Comparison of ENCODE assay signal across 14 mouse cellular contexts in the genomic region with DNA sequence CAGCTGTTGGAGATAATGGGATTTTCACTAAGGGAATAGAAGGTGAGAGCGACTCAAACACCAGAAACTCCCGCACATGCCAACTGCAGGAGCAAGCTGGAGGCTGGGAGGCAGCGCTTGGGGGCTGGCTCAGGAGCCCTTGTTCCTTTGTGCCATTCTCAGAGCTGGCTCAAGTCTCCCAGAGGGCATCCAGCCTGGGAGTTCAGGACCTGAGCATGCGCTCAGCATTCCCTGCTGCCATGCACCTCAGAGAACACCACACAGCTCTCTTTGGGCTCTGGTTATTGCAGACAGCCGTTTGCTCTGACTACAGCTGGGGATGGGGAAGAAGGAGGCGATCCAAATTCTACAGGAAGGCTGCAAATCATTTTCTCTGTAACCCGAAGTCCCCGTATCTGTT.
A peak's percentile ranks its signal among the peaks of the same experiment; 100 is the strongest.
DNase-seq lines count a peak whose midpoint lies in the region; ATAC-seq lines count a peak whose summit lies in the region.
"Had no signal": no experiment of that assay in that cellular context is flagged by ENCODE, and none has a peak within 500 bp of the region (broad histone marks: within the 10 kb centered on the region; RNA-seq: fewer than 3 reads in every experiment).

No protein-coding gene starts in this region.

- no peak overlapping the region for H3K9ac ChIP-seq in hindbrain, embryonic 11.5 days (ENCODE audit: low read depth, low read length)
- H3K9ac ChIP-seq in hindbrain, embryonic 16.5 days (ENCODE audit: low read depth, low read length): no peak overlapping the region
- no peak overlapping the region for H3K9ac ChIP-seq in forebrain, embryonic 16.5 days (replicated peaks; ENCODE audit: low read depth, low read length)

- H3K27ac ChIP-seq in hindbrain, embryonic 11.5 days (ENCODE audit: low read depth, low read length): no peak overlapping the region
- no peak overlapping the region for H3K27ac ChIP-seq in hindbrain, embryonic 16.5 days (ENCODE audit: low read depth, low read length)
- no peak overlapping the region for H3K27ac ChIP-seq in forebrain, embryonic 16.5 days (ENCODE audit: low read length)

- H3K9me3 ChIP-seq in hindbrain, embryonic 11.5 days (ENCODE audit: control insufficient read depth, low read length): no peaks in the 10 kb centered on the region
- H3K9me3 ChIP-seq in hindbrain, embryonic 16.5 days (ENCODE audit: control insufficient read depth, low read length): no peaks in the 10 kb centered on the region
- no peaks in the 10 kb centered on the region for H3K9me3 ChIP-seq in forebrain, embryonic 16.5 days (ENCODE audit: control insufficient read depth, low read length)

- no peaks in the 10 kb centered on the region for H3K4me1 ChIP-seq in hindbrain, embryonic 11.5 days (replicated peaks; ENCODE audit: control insufficient read depth, insufficient read depth, low read length)
- no peaks in the 10 kb centered on the region for H3K4me1 ChIP-seq in hindbrain, embryonic 16.5 days (ENCODE audit: control insufficient read depth, insufficient read depth, low read depth, low read length)
- peaks cover 13% of the 10 kb centered on the region for H3K4me1 ChIP-seq in forebrain, embryonic 16.5 days (replicated peaks; ENCODE audit: control insufficient read depth, insufficient read depth, low read length)

- no peaks in the 10 kb centered on the region for H3K36me3 ChIP-seq in hindbrain, embryonic 11.5 days (ENCODE audit: control insufficient read depth, insufficient read depth, low read length)
- no peaks in the 10 kb centered on the region for H3K36me3 ChIP-seq in hindbrain, embryonic 16.5 days (ENCODE audit: control insufficient read depth, insufficient read depth, low read length)
- no peaks in the 10 kb centered on the region for H3K36me3 ChIP-seq in forebrain, embryonic 16.5 days (ENCODE audit: control insufficient read depth, insufficient read depth)

- no peak overlapping the region for H3K4me2 ChIP-seq in hindbrain, embryonic 11.5 days (replicated peaks; ENCODE audit: low read depth, low read length)
- no peak overlapping the region for H3K4me2 ChIP-seq in hindbrain, embryonic 16.5 days (ENCODE audit: low read length)
- no peak overlapping the region for H3K4me2 ChIP-seq in forebrain, embryonic 16.5 days (ENCODE audit: low read length)

- H3K27me3 ChIP-seq in hindbrain, embryonic 11.5 days (ENCODE audit: control insufficient read depth, insufficient read depth, low read length): no peaks in the 10 kb centered on the region
- no peaks in the 10 kb centered on the region for H3K27me3 ChIP-seq in hindbrain, embryonic 16.5 days (replicated peaks; ENCODE audit: control insufficient read depth, insufficient read depth, low read length)
- no peaks in the 10 kb centered on the region for H3K27me3 ChIP-seq in forebrain, embryonic 16.5 days (replicated peaks; ENCODE audit: control insufficient read depth, insufficient read depth, low read length)

- DNase-seq in hindbrain, embryonic 11.5 days (ENCODE audit: low spot score): peak; percentile 27
- DNase-seq in retina, postnatal 1 day: peak; percentile 14
- DNase-seq in retina, embryonic 14.5 days (ENCODE audit: low spot score): no peak
- no peak for DNase-seq in B cell, adult 2 months
- DNase-seq: adrenal gland, adult 8-10 months; cerebellum, postnatal 14 days; heart, adult 18-20 months; heart, postnatal 10 days; lung, adult 18-20 months had no signal

- no peak overlapping the region for H3K4me3 ChIP-seq in hindbrain, embryonic 11.5 days (ENCODE audit: low read depth, low read length)
- no peak overlapping the region for H3K4me3 ChIP-seq in hindbrain, embryonic 16.5 days (ENCODE audit: low read length)
- H3K4me3 ChIP-seq in forebrain, embryonic 16.5 days (replicated peaks; ENCODE audit: low read length): no peak overlapping the region

- WGBS in hindbrain, embryonic 11.5 days: 61% methylated on average over 8 of the region's 8 CpGs
- WGBS in hindbrain, embryonic 16.5 days: 48% methylated on average over 8 of the region's 8 CpGs
- 52% methylated on average over 8 of the region's 8 CpGs for WGBS in forebrain, embryonic 16.5 days

- no peak for ATAC-seq in hindbrain, embryonic 11.5 days (ENCODE audit: low FRiP score)
- ATAC-seq in hindbrain, embryonic 16.5 days: no peak
- ATAC-seq in forebrain, embryonic 16.5 days: peak; percentile 16; the same call in 1 of the 2 replicates
- no peak for ATAC-seq in megakaryocyte-erythroid progenitor cell, adult 5-6 weeks (replicated peaks; ENCODE audit: low FRiP score, low TSS enrichment, poor library complexity, severe bottlenecking)
- ATAC-seq: intestine, postnatal 0 days; Patski had no signal

Comparison
In these comparisons a context has a peak if more than half of its experiments do, and no peak if none do; other contexts are left out.
1. DNase-seq: peak in hindbrain, embryonic 11.5 days (single experiment) and retina, postnatal 1 day (single experiment); none in retina, embryonic 14.5 days (single experiment) and B cell, adult 2 months (0 of 2).